Mouse (Mus musculus) stomach, postnatal 0 days (tissue): ENCODE data around the gene Rnase4.

ENCODE experiments used
- CTCF ChIP-seq: IDR thresholded peaks from 2 replicates; pipeline ENCODE4 v1.5.1; 2016; ENCODE audit warnings: antibody characterized with exemption, low read depth, mild to moderate bottlenecking, moderate library complexity
- EP300 ChIP-seq: optimal IDR thresholded peaks from 2 replicates; pipeline ENCODE3; 2016; ENCODE audit warnings: antibody characterized with exemption

GRCm38 (mm10) chr14:51111966-51112365, 21.1 kb downstream of the Rnase4 start:
- TF ChIP-seq CTCF (no peak), EP300 (no peak)
